Comparison of ENCODE assay signal across 20 mouse cellular contexts in genomic region chr11:86591931-86592616, GRCm38 (mm10). TPM values are rescaled to one million over a fixed set of nuclear protein-coding genes. Genes with fewer than 3 reads are reported as not detected.
DNase-seq lines count a peak whose midpoint lies in the region; ATAC-seq lines count a peak whose summit lies in the region.
"Had no signal": no experiment of that assay in that cellular context is flagged by ENCODE, and none has a peak within 500 bp of the region (broad histone marks: within the 10 kb centered on the region; RNA-seq: fewer than 3 reads in every experiment).

No protein-coding gene starts in this region.

- ATAC-seq in heart, embryonic 15.5 days (replicated peaks; ENCODE audit: insufficient number of reproducible peaks, insufficient read depth, low FRiP score, low read depth): no peak
- no peak for ATAC-seq in lung, embryonic 15.5 days (ENCODE audit: borderline replicate concordance, extremely low read depth, low FRiP score, low TSS enrichment)
- ATAC-seq in liver, embryonic 13.5 days (ENCODE audit: low read depth): no peak
- ATAC-seq in forebrain, embryonic 11.5 days (replicated peaks; ENCODE audit: low FRiP score): no peak
- ATAC-seq: forebrain, embryonic 16.5 days; hindbrain, embryonic 16.5 days; midbrain, embryonic 15.5 days had no signal

- no peaks in the 10 kb centered on the region for H3K36me3 ChIP-seq in heart, embryonic 15.5 days
- no peaks in the 10 kb centered on the region for H3K36me3 ChIP-seq in lung, embryonic 15.5 days
- H3K36me3 ChIP-seq in liver, embryonic 13.5 days: 0 out of 2 replicates have a peak, but pooled peaks cover 9% of the 10 kb centered on the region
- H3K36me3 ChIP-seq in forebrain, embryonic 11.5 days (ENCODE audit: control insufficient read depth, insufficient read depth, low read length): no peaks in the 10 kb centered on the region
- H3K36me3 ChIP-seq: midbrain, embryonic 15.5 days had no signal

- DNase-seq in heart, adult 18-20 months: no peak
- no peak for DNase-seq in lung, adult 18-20 months
- DNase-seq in R1 (ENCODE audit: low read depth, low spot score): peak; percentile 60
- DNase-seq in liver, embryonic 13.5 days: no peak
- no peak for DNase-seq in forebrain, embryonic 11.5 days (ENCODE audit: low spot score)
- no peak for DNase-seq in cerebellum, postnatal 4 days (ENCODE audit: low spot score in 2 of 2)
- DNase-seq: cerebellum, adult 8-10 months; embryo, embryonic 11 days; gastrocnemius, postnatal 25 days; kidney, adult 9 months; layer of hippocampus, postnatal 36 days; lung, postnatal 4 days; right cerebral cortex, postnatal 25 days; thymus, postnatal 25 days had no signal

- H3K4me3 ChIP-seq in heart, embryonic 15.5 days: no peak overlapping the region
- H3K4me3 ChIP-seq in lung, embryonic 15.5 days: no peak overlapping the region
- no peak overlapping the region for H3K4me3 ChIP-seq in liver, embryonic 13.5 days (replicated peaks)
- no peak overlapping the region for H3K4me3 ChIP-seq in forebrain, embryonic 11.5 days (ENCODE audit: low read depth, low read length)
- H3K4me3 ChIP-seq: limb, embryonic 10.5 days; midbrain, embryonic 15.5 days had no signal

- H3K27ac ChIP-seq in heart, embryonic 15.5 days: peak overlapping the region; percentile 75
- H3K27ac ChIP-seq in lung, embryonic 15.5 days: peak overlapping the region; percentile 79
- peak overlapping the region; percentile 67 for H3K27ac ChIP-seq in liver, embryonic 13.5 days
- no peak overlapping the region for H3K27ac ChIP-seq in forebrain, embryonic 11.5 days (ENCODE audit: low read depth, low read length)
- H3K27ac ChIP-seq: limb, embryonic 10.5 days; midbrain, embryonic 15.5 days had no signal

- no peaks in the 10 kb centered on the region for H3K27me3 ChIP-seq in heart, embryonic 15.5 days
- H3K27me3 ChIP-seq in lung, embryonic 15.5 days: no peaks in the 10 kb centered on the region
- H3K27me3 ChIP-seq in liver, embryonic 13.5 days: no peaks in the 10 kb centered on the region
- no peaks in the 10 kb centered on the region for H3K27me3 ChIP-seq in forebrain, embryonic 11.5 days (ENCODE audit: control insufficient read depth, insufficient read depth, low read length)
- H3K27me3 ChIP-seq: midbrain, embryonic 15.5 days had no signal

- no peaks in the 10 kb centered on the region for H3K9me3 ChIP-seq in heart, embryonic 15.5 days (replicated peaks)
- no peaks in the 10 kb centered on the region for H3K9me3 ChIP-seq in lung, embryonic 15.5 days
- no peaks in the 10 kb centered on the region for H3K9me3 ChIP-seq in liver, embryonic 13.5 days (replicated peaks)
- no peaks in the 10 kb centered on the region for H3K9me3 ChIP-seq in forebrain, embryonic 11.5 days (ENCODE audit: control insufficient read depth, low read length)
- H3K9me3 ChIP-seq: limb, embryonic 10.5 days; midbrain, embryonic 15.5 days had no signal

- H3K9ac ChIP-seq in heart, embryonic 15.5 days: no peak overlapping the region
- H3K9ac ChIP-seq in lung, embryonic 15.5 days: no peak overlapping the region
- peak overlapping the region; percentile 18; the same call in 1 of the 2 replicates for H3K9ac ChIP-seq in liver, embryonic 13.5 days
- H3K9ac ChIP-seq in forebrain, embryonic 11.5 days (ENCODE audit: low read length): no peak overlapping the region
- H3K9ac ChIP-seq: midbrain, embryonic 15.5 days had no signal

- 87% methylated on average over 2 of the region's 2 CpGs for WGBS in heart, embryonic 15.5 days
- 77% methylated on average over 2 of the region's 2 CpGs for WGBS in lung, embryonic 15.5 days
- 60% methylated on average over 2 of the region's 2 CpGs for WGBS in liver, embryonic 13.5 days (ENCODE audit: insufficient replicate concordance)
- 93% methylated on average over 2 of the region's 2 CpGs for WGBS in forebrain, embryonic 11.5 days

- no peak overlapping the region for H3K4me2 ChIP-seq in heart, embryonic 15.5 days
- H3K4me2 ChIP-seq in lung, embryonic 15.5 days: no peak overlapping the region
- no peak overlapping the region for H3K4me2 ChIP-seq in liver, embryonic 13.5 days
- H3K4me2 ChIP-seq in forebrain, embryonic 11.5 days (ENCODE audit: low read depth, low read length, severe bottlenecking): no peak overlapping the region
- H3K4me2 ChIP-seq: midbrain, embryonic 15.5 days had no signal

- peaks cover 28% of the 10 kb centered on the region for H3K4me1 ChIP-seq in heart, embryonic 15.5 days (replicated peaks)
- H3K4me1 ChIP-seq in lung, embryonic 15.5 days: peaks cover 33% of the 10 kb centered on the region
- H3K4me1 ChIP-seq in liver, embryonic 13.5 days (replicated peaks): peaks cover 63% of the 10 kb centered on the region
- no peaks in the 10 kb centered on the region for H3K4me1 ChIP-seq in forebrain, embryonic 11.5 days (replicated peaks; ENCODE audit: control insufficient read depth, insufficient read depth, low read length)

RNA-seq across cellular contexts. Expression of gene Tubd1, which starts 47.3 kb away (rescaled TPM):
- polyA plus RNA-seq in heart, embryonic 15.5 days (2015; fragmentation: Nextera tagmentation; extraction: Ambion mirVana): 11.7 and 13.1 TPM in 2 replicates
- total RNA-seq in heart, adult 18-20 months (2021): 1 to 10 TPM; 5.3 TPM
- polyA plus RNA-seq in lung, embryonic 15.5 days (2015; fragmentation: Nextera tagmentation; extraction: Ambion mirVana): 14.8 and 16.1 TPM in 2 replicates
- 13.2 and 13.6 TPM in 2 replicates for polyA plus RNA-seq in liver, embryonic 13.5 days (2015; fragmentation: Nextera tagmentation; extraction: Ambion mirVana)
- polyA plus RNA-seq in forebrain, embryonic 11.5 days (2014; fragmentation: Nextera tagmentation; extraction: Ambion mirVana): 13.9 TPM in 2 replicates

RNA-seq across cellular contexts. Expression of gene Rps6kb1, which starts 47.5 kb away (rescaled TPM):
- 38.4 and 44.1 TPM in 2 replicates for polyA plus RNA-seq in heart, embryonic 15.5 days (2015; fragmentation: Nextera tagmentation; extraction: Ambion mirVana)
- total RNA-seq in heart, adult 18-20 months (2021): 10 to 100 TPM; 20.0 to 22.1 TPM
- 59.0 and 61.1 TPM in 2 replicates for polyA plus RNA-seq in lung, embryonic 15.5 days (2015; fragmentation: Nextera tagmentation; extraction: Ambion mirVana)
- polyA plus RNA-seq in liver, embryonic 13.5 days (2015; fragmentation: Nextera tagmentation; extraction: Ambion mirVana): 30.5 and 34.4 TPM in 2 replicates
- 62.2 and 66.4 TPM in 2 replicates for polyA plus RNA-seq in forebrain, embryonic 11.5 days (2014; fragmentation: Nextera tagmentation; extraction: Ambion mirVana)
